Mouse (Mus musculus) right cerebral cortex, postnatal 14 days (tissue): Measurements from ENCODE around the gene Cript.

Experiments
- DNase-seq: peaks from one replicate; pipeline ENCODE4 v3.0.0; 2022

The Cript gene

GRCm38 (mm10) chr17:87025269-87025949, at the start of gene Cript, which contains the start of gene Pigf:
Gene Cript, plus strand, starts transcription at chr17:87025550.
Gene Pigf, minus strand, starts transcription at chr17:87025406.
- peak; percentile 98 for DNase-seq

GRCm38 (mm10) chr17:86976387-86976786, 49.0 kb upstream of the Cript start:
- DNase-seq, result no peak

- no peak for DNase-seq
Observed at GRCm38 (mm10) chr17:86978496-86978895, 46.9 kb upstream of the Cript start.

- DNase-seq, result no peak
Observed at GRCm38 (mm10) chr17:86981205-86981604, 44.1 kb upstream of the Cript start.

- no peak for DNase-seq
Observed at GRCm38 (mm10) chr17:86981701-86982100, 43.6 kb upstream of the Cript start.

GRCm38 (mm10) chr17:86982497-86982896, 42.9 kb upstream of the Cript start:
- DNase-seq, result no peak

GRCm38 (mm10) chr17:86986449-86987138, 38.8 kb upstream of the Cript start:
- DNase-seq, result no peak

- no peak for DNase-seq
Observed at GRCm38 (mm10) chr17:86988161-86988560, 37.2 kb upstream of the Cript start.

- DNase-seq, result no peak
Observed at GRCm38 (mm10) chr17:86988601-86989184, 36.7 kb upstream of the Cript start.

GRCm38 (mm10) chr17:86991306-86991705, 34.0 kb upstream of the Cript start:
- DNase-seq, result no peak

GRCm38 (mm10) chr17:86997323-86997722, 28.0 kb upstream of the Cript start:
- no peak for DNase-seq

- DNase-seq, result no peak
Observed at GRCm38 (mm10) chr17:87008950-87009349, 16.4 kb upstream of the Cript start.

GRCm38 (mm10) chr17:87011301-87012019, 13.9 kb upstream of the Cript start:
- peak; percentile 69 for DNase-seq

GRCm38 (mm10) chr17:87019692-87020091, 5.7 kb upstream of the Cript start:
- no peak for DNase-seq

- DNase-seq, result no peak
Observed at GRCm38 (mm10) chr17:87024491-87025242, 683 bp upstream of the Cript start.

GRCm38 (mm10) chr17:87036141-87037073, 11.1 kb downstream of the Cript start:
- no peak for DNase-seq

- no peak for DNase-seq
Observed at GRCm38 (mm10) chr17:87038496-87038895, 13.1 kb downstream of the Cript start.

- DNase-seq, result peak; percentile 52
Observed at GRCm38 (mm10) chr17:87041739-87042138, 16.4 kb downstream of the Cript start.

GRCm38 (mm10) chr17:87044364-87044763, 19.0 kb downstream of the Cript start:
- DNase-seq, result peak; percentile 99

GRCm38 (mm10) chr17:87044796-87045195, 19.4 kb downstream of the Cript start:
- no peak for DNase-seq

GRCm38 (mm10) chr17:87049696-87050095, 24.3 kb downstream of the Cript start:
- DNase-seq, result no peak
